Mouse (Mus musculus): ENCODE measurements around the gene Pnpla1. TPM values are rescaled to one million over a fixed set of nuclear protein-coding genes. Genes with fewer than 3 reads are reported as not detected.
"Not testable (repeated sequence)": the region's sequence is repeated elsewhere in the genome, so short reads cannot be mapped to it uniquely, and the experiment has no call there.

Gene Pnpla1
- polyA plus RNA-seq, 1 experiment, result not detected

DNA sequence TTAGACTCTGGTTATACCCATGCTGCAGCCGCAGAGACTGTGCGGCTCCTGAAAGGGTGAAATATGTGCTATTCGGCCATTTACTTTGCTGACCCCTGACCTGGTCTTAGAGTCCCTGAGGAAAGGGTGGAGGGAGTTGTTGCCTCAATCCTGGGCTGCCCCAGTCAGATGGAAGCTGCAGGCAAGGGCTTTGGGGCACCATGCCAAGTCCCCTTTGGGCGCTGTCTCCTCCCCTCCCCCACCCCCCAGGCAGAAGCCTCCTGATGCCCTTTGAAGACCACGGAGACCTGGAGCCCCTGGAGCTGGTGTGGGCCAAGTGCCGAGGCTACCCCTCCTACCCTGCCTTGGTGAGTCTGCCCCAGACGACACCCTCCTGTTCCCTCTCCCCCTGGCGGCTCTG is 27.1 kb upstream of the Pnpla1 start:
- peaks cover 46% of the 10 kb centered on the region for H3K36me3 ChIP-seq (ENCODE audit: control insufficient read depth, insufficient read depth)
- H3K27me3 ChIP-seq (ENCODE audit: control insufficient read depth, insufficient read depth, insufficient read length), result no peaks in the 10 kb centered on the region
- H3K79me3 ChIP-seq (ENCODE audit: low read depth), result no peaks in the 10 kb centered on the region
- TF ChIP-seq CTCF (IDR thresholded peaks at IDR 0.05; ENCODE audit: control insufficient read depth, insufficient read depth, insufficient read length) (no peak), MYOD1 (IDR thresholded peaks at IDR 0.05; ENCODE audit: control insufficient read depth, insufficient read length, low read depth) (no peak), CEBPB (IDR thresholded peaks at IDR 0.05; ENCODE audit: low read depth) (no peak), FOSL1 (IDR thresholded peaks at IDR 0.05; ENCODE audit: insufficient read depth, low read length, poor library complexity, severe bottlenecking) (no peak), USF1 (IDR thresholded peaks at IDR 0.05; ENCODE audit: low read depth) (no peak), MYOG (IDR thresholded peaks at IDR 0.05; ENCODE audit: control insufficient read depth, extremely low read depth, insufficient read length) (no peak), MAX (IDR thresholded peaks at IDR 0.05) (no peak)
- H3K79me2 ChIP-seq (ENCODE audit: control insufficient read depth, insufficient read depth), result no peaks in the 10 kb centered on the region
- no peak overlapping the region for H3K4me3 ChIP-seq (ENCODE audit: insufficient read depth, poor library complexity, severe bottlenecking)
- H3ac ChIP-seq (ENCODE audit: control insufficient read depth, insufficient read length, low read depth), result no peak overlapping the region

DNA sequence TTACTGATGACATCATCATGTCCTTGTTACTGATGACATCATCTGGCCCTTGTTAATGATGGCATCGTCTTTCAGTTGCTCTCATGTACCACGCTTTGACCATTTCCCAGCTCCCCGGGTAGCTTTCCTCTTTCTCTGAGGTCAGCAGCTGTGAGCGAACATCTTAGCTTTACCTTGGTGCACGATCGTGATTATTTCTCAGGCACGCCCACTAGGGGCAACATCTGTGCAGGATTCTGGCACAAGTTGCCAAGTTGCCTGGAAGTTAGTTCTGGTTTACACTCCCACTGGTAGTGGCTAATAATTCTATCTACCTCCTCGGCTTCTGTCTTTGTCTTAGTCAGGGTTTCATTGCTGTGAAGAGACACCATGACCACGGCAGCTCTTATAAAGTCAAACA is 26.2 kb upstream of the Pnpla1 start:
- Histone ChIP-seq H3K4me3 (ENCODE audit: insufficient read depth, poor library complexity, severe bottlenecking) (no peak overlapping the region), H3K27me3 (ENCODE audit: control insufficient read depth, insufficient read depth, insufficient read length) (no peaks in the 10 kb centered on the region), H3K36me3 (ENCODE audit: control insufficient read depth, insufficient read depth) (peaks cover 41% of the 10 kb centered on the region), H3ac (ENCODE audit: control insufficient read depth, insufficient read length, low read depth) (no peak overlapping the region), H3K79me3 (ENCODE audit: low read depth) (no peaks in the 10 kb centered on the region), H3K79me2 (ENCODE audit: control insufficient read depth, insufficient read depth) (no peaks in the 10 kb centered on the region)
- TF ChIP-seq MAX (IDR thresholded peaks at IDR 0.05) (no peak), MYOG (IDR thresholded peaks at IDR 0.05; ENCODE audit: control insufficient read depth, extremely low read depth, insufficient read length) (no peak), FOSL1 (IDR thresholded peaks at IDR 0.05; ENCODE audit: insufficient read depth, low read length, poor library complexity, severe bottlenecking) (no peak), CTCF (IDR thresholded peaks at IDR 0.05; ENCODE audit: control insufficient read depth, insufficient read depth, insufficient read length) (no peak), CEBPB (IDR thresholded peaks at IDR 0.05; ENCODE audit: low read depth) (no peak), USF1 (IDR thresholded peaks at IDR 0.05; ENCODE audit: low read depth) (no peak)

DNA sequence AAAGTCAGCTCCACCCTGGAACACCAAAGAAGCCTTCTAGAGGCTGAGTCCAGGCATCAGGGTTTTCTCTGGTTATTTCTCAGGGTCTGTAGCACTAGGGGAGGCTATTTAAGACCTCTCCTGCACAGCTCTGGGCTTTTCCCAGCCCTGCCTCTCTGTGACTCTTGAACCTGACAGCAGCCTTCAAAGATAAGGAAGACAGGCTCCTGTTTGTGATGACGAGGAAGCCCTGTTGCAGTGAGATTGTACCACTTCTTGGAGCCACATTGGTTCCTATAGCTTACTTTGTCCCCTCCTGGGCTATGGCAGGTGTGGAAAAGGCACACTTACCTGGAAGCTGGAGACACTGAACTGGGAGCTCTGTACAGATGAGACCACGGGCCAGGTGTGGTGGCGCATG is 25.3 kb upstream of the Pnpla1 start:
- H3K79me2 ChIP-seq (ENCODE audit: control insufficient read depth, insufficient read depth), result no peaks in the 10 kb centered on the region
- H3K79me3 ChIP-seq (ENCODE audit: low read depth), result no peaks in the 10 kb centered on the region
- H3ac ChIP-seq (ENCODE audit: control insufficient read depth, insufficient read length, low read depth), result no peak overlapping the region
- H3K27me3 ChIP-seq (ENCODE audit: control insufficient read depth, insufficient read depth, insufficient read length), result no peaks in the 10 kb centered on the region
- TF ChIP-seq MYOG (IDR thresholded peaks at IDR 0.05; ENCODE audit: control insufficient read depth, extremely low read depth, insufficient read length), result no peak
- no peak for TF ChIP-seq MAX (IDR thresholded peaks at IDR 0.05)
- TF ChIP-seq MYOD1 (IDR thresholded peaks at IDR 0.05; ENCODE audit: control insufficient read depth, insufficient read length, low read depth), result no peak
- TF ChIP-seq CEBPB (IDR thresholded peaks at IDR 0.05; ENCODE audit: low read depth), result no peak
- no peak for TF ChIP-seq USF1 (IDR thresholded peaks at IDR 0.05; ENCODE audit: low read depth)
- no peak for TF ChIP-seq CTCF (IDR thresholded peaks at IDR 0.05; ENCODE audit: control insufficient read depth, insufficient read depth, insufficient read length)
- TF ChIP-seq FOSL1 (IDR thresholded peaks at IDR 0.05; ENCODE audit: insufficient read depth, low read length, poor library complexity, severe bottlenecking), result no peak
- H3K4me3 ChIP-seq (ENCODE audit: insufficient read depth, poor library complexity, severe bottlenecking), result no peak overlapping the region
- H3K36me3 ChIP-seq (ENCODE audit: control insufficient read depth, insufficient read depth), result peaks cover 39% of the 10 kb centered on the region

DNA sequence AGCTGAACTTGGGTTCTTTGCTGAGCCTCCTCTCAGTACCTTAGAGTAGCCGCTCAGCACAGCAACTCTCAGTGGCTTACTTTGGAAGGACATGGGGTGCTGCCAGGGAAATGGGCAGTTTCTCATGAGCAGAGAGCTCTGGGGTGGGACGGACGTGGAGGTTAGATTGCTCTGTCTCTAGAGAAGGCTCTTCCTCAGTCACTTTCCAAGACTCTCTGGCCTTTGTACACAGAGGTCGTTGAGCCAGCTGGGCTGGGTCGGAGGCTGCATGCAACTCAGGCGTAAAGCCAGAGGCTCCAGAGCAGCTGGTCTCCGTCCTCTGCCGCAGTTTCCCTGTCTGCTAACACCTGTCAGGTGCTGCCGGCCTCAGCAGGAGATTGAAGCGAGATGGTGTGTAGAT is 23.5 kb upstream of the Pnpla1 start:
- Histone ChIP-seq H3K79me3 (ENCODE audit: low read depth) (no peaks in the 10 kb centered on the region), H3K4me3 (ENCODE audit: insufficient read depth, poor library complexity, severe bottlenecking) (no peak overlapping the region), H3K36me3 (ENCODE audit: control insufficient read depth, insufficient read depth) (peaks cover 24% of the 10 kb centered on the region), H3K27me3 (ENCODE audit: control insufficient read depth, insufficient read depth, insufficient read length) (no peaks in the 10 kb centered on the region), H3K79me2 (ENCODE audit: control insufficient read depth, insufficient read depth) (no peaks in the 10 kb centered on the region), H3ac (ENCODE audit: control insufficient read depth, insufficient read length, low read depth) (no peak overlapping the region)
- TF ChIP-seq CEBPB (IDR thresholded peaks at IDR 0.05; ENCODE audit: low read depth), result no peak
- no peak for TF ChIP-seq CTCF (IDR thresholded peaks at IDR 0.05; ENCODE audit: control insufficient read depth, insufficient read depth, insufficient read length)
- TF ChIP-seq MYOG (IDR thresholded peaks at IDR 0.05; ENCODE audit: control insufficient read depth, extremely low read depth, insufficient read length), result no peak
- no peak for TF ChIP-seq FOSL1 (IDR thresholded peaks at IDR 0.05; ENCODE audit: insufficient read depth, low read length, poor library complexity, severe bottlenecking)
- no peak for TF ChIP-seq MYOD1 (IDR thresholded peaks at IDR 0.05; ENCODE audit: control insufficient read depth, insufficient read length, low read depth)
- no peak for TF ChIP-seq MAX (IDR thresholded peaks at IDR 0.05)
- TF ChIP-seq USF1 (IDR thresholded peaks at IDR 0.05; ENCODE audit: low read depth), result no peak

DNA sequence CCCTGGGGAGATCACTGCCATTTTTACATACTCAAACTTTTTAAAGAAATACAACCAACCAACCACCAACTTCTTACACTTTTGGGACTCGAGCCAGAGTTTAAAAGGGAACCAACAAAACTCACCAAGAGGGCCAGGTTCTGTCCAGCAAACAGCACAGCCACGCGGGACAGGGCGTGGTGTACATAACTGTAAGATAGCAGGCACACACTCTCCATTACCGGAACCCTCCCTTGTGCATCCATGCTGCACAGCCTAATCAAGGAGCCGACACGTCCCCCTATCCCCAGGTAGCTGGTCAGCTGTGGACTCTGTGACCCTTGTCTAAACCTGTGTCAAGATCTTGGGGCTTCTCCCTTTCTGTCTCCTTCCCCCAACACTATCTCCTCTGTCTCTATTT is 20.4 kb upstream of the Pnpla1 start:
- Histone ChIP-seq H3K79me2 (ENCODE audit: control insufficient read depth, insufficient read depth) (no peaks in the 10 kb centered on the region), H3K4me3 (ENCODE audit: insufficient read depth, poor library complexity, severe bottlenecking) (no peak overlapping the region), H3K27me3 (ENCODE audit: control insufficient read depth, insufficient read depth, insufficient read length) (no peaks in the 10 kb centered on the region), H3K79me3 (ENCODE audit: low read depth) (no peaks in the 10 kb centered on the region), H3ac (ENCODE audit: control insufficient read depth, insufficient read length, low read depth) (no peak overlapping the region), H3K36me3 (ENCODE audit: control insufficient read depth, insufficient read depth) (peaks cover 18% of the 10 kb centered on the region)
- no peak for TF ChIP-seq CTCF (IDR thresholded peaks at IDR 0.05; ENCODE audit: control insufficient read depth, insufficient read depth, insufficient read length)
- TF ChIP-seq MYOD1 (IDR thresholded peaks at IDR 0.05; ENCODE audit: control insufficient read depth, insufficient read length, low read depth), result no peak
- no peak for TF ChIP-seq CEBPB (IDR thresholded peaks at IDR 0.05; ENCODE audit: low read depth)
- no peak for TF ChIP-seq MAX (IDR thresholded peaks at IDR 0.05)
- no peak for TF ChIP-seq FOSL1 (IDR thresholded peaks at IDR 0.05; ENCODE audit: insufficient read depth, low read length, poor library complexity, severe bottlenecking)
- TF ChIP-seq USF1 (IDR thresholded peaks at IDR 0.05; ENCODE audit: low read depth), result no peak
- TF ChIP-seq MYOG (IDR thresholded peaks at IDR 0.05; ENCODE audit: control insufficient read depth, extremely low read depth, insufficient read length), result no peak

DNA sequence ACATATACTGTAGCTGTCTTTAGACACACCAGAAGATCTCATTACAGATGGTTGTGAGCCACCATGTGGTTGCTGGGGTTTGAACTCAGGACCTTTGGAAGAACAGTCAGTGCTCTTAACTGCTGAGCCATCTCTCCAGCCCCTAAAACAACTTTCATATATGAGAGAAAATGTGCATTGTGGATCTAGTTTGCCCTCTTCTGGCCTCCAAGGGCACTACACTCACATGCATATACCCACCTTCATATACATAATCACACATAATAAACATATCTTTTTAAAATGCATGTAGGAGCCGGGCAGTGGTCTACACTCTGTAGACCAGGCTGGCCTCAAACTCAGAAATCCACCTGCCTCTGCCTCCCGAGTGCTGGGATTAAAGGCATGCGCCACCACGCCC is 16.3 kb upstream of the Pnpla1 start:
- H3K79me2 ChIP-seq (ENCODE audit: control insufficient read depth, insufficient read depth); H3K36me3 ChIP-seq (ENCODE audit: control insufficient read depth, insufficient read depth); H3K79me3 ChIP-seq (ENCODE audit: low read depth): not testable (repeated sequence)

More for the DNA sequence above, 16.3 kb upstream of the Pnpla1 start:
- H3K4me3 ChIP-seq (ENCODE audit: insufficient read depth, poor library complexity, severe bottlenecking); H3ac ChIP-seq (ENCODE audit: control insufficient read depth, insufficient read length, low read depth); H3K27me3 ChIP-seq (ENCODE audit: control insufficient read depth, insufficient read depth, insufficient read length): not testable (repeated sequence)
